Mouse (Mus musculus) thymus, adult 2 months (tissue): ENCODE results near the gene Eaf1. TPM values are rescaled to one million over a fixed set of nuclear protein-coding genes. Genes with fewer than 3 reads are reported as not detected.
A peak's percentile ranks its signal among the peaks of the same experiment; 100 is the strongest.
"Not testable (repeated sequence)": the region's sequence is repeated elsewhere in the genome, so short reads cannot be mapped to it uniquely, and the experiment has no call there.

Experiments
- DNase-seq: peaks from one replicate; pipeline ENCODE4 v3.0.0; 2021
- H3K27ac ChIP-seq: fragments of 200-500 bp; 2 replicates; pipeline ENCODE4 v1.5.1; 2012; ENCODE audit warnings: low read length, control low read depth; ENCODE audit not compliant: control insufficient read depth, insufficient read depth
- H3K27me3 ChIP-seq: fragments of 200-500 bp; 2 replicates; pipeline ENCODE4 v1.6.1; 2012; ENCODE audit warnings: mild to moderate bottlenecking, low read length, moderate library complexity, mixed read lengths; ENCODE audit not compliant: control insufficient read depth, insufficient read depth
- H3K36me3 ChIP-seq: fragments of 200-500 bp; 2 replicates; pipeline ENCODE4 v1.6.1; 2012; ENCODE audit warnings: mild to moderate bottlenecking, low read length, moderate library complexity; ENCODE audit not compliant: control insufficient read depth, insufficient read depth
- H3K4me1 ChIP-seq: fragments of 200-500 bp; replicated peaks from 2 replicates; pipeline ENCODE4 v1.6.1; 2012; ENCODE audit warnings: low read length; ENCODE audit not compliant: control insufficient read depth, insufficient read depth
- H3K4me3 ChIP-seq: fragments of 200-500 bp; 2 replicates; pipeline ENCODE4 v1.5.1; 2012; ENCODE audit warnings: mild to moderate bottlenecking, low read length, control low read depth, moderate library complexity; ENCODE audit not compliant: control insufficient read depth, insufficient read depth
- CTCF ChIP-seq: fragments of 200-500 bp; IDR thresholded peaks from 2 replicates; pipeline ENCODE4 v1.5.1; 2012; ENCODE audit warnings: mild to moderate bottlenecking, control low read depth, low read length, moderate library complexity, borderline replicate concordance; ENCODE audit not compliant: control insufficient read depth, poor library complexity, insufficient read depth; ENCODE audit errors: extremely low read depth
- POLR2A ChIP-seq: fragments of 200-500 bp; IDR thresholded peaks from 2 replicates; pipeline ENCODE4 v1.6.1; 2012; ENCODE audit warnings: mild to moderate bottlenecking, low read length, control low read depth, moderate library complexity; ENCODE audit not compliant: control insufficient read depth, poor library complexity, insufficient read depth; ENCODE audit errors: extremely low read depth
- WGBS: fragments of 180-500 bp; shearing (Covaris S2); methylation state at CpG from one replicate; pipeline ENCODE4 v1.1.7; 2018; 5-methylcytosine and 5-hydroxymethylcytosine counted together
- polyA plus RNA-seq: library from polyadenylated mRNA; depleted of rRNA; stranded (reverse); fragments of >200 nt; gene quantifications from 2 replicates; pipeline ENCODE4 v1.2.3, GENCODE M21; 2012; rRNA removed

Eaf1 gene
- 140 and 151 TPM in 2 replicates for polyA plus RNA-seq

GRCm38 (mm10) chr14:31494349-31494974 lies at the start of gene Eaf1:
Eaf1 (plus strand) TSS chr14:31494399.
- peak; percentile 54 for DNase-seq
- Histone ChIP-seq H3K27me3 (no peaks in the 10 kb centered on the region), H3K4me1 (peaks cover 17% of the 10 kb centered on the region), H3K4me3 (peak within 1 kb of the TSS; percentile 96), H3K36me3 (peaks cover 19% of the 10 kb centered on the region; the same call in 1 of the 2 replicates), H3K27ac (peak within 1 kb of the TSS; percentile 65)
- under 1% methylated on average over 37 of the region's 37 CpGs for WGBS
- TF ChIP-seq POLR2A (no peak), CTCF (no peak)

GRCm38 (mm10) chr14:31448994-31449393 lies 45.2 kb upstream of the Eaf1 start:
- no peak overlapping the region for H3K4me3 ChIP-seq
- H3K36me3 ChIP-seq = no peaks in the 10 kb centered on the region
- no peaks in the 10 kb centered on the region for H3K4me1 ChIP-seq
- H3K27me3 ChIP-seq = no peaks in the 10 kb centered on the region
- WGBS = 84% methylated on average over 5 of the region's 5 CpGs
- DNase-seq = no peak
- TF ChIP-seq POLR2A (no peak), CTCF (no peak)
- no peak overlapping the region for H3K27ac ChIP-seq

GRCm38 (mm10) chr14:31453946-31454345 lies 40.3 kb upstream of the Eaf1 start:
- not testable (repeated sequence) for DNase-seq, H3K27me3 ChIP-seq, H3K4me1 ChIP-seq, H3K27ac ChIP-seq, H3K4me3 ChIP-seq, H3K36me3 ChIP-seq
- WGBS = 94% methylated on average over 12 of the region's 12 CpGs

- Histone ChIP-seq H3K4me3 (no peak overlapping the region), H3K27ac (no peak overlapping the region), H3K4me1 (no peaks in the 10 kb centered on the region), H3K36me3 (no peaks in the 10 kb centered on the region), H3K27me3 (no peaks in the 10 kb centered on the region)
- WGBS = 95% methylated on average over 8 of the region's 8 CpGs
- peak; percentile 14 for DNase-seq
- no peak for TF ChIP-seq CTCF
- TF ChIP-seq POLR2A = no peak
These were observed 39.2 kb upstream of the Eaf1 start for GRCm38 (mm10) chr14:31454849-31455566.

- 91% methylated on average over 6 of the region's 6 CpGs for WGBS
These were observed 38.0 kb upstream of the Eaf1 start for GRCm38 (mm10) chr14:31456064-31456721.

GRCm38 (mm10) chr14:31458006-31458405 lies 36.2 kb upstream of the Eaf1 start:
- Histone ChIP-seq H3K36me3 (no peaks in the 10 kb centered on the region), H3K4me3 (no peak overlapping the region), H3K27ac (no peak overlapping the region), H3K4me1 (no peaks in the 10 kb centered on the region), H3K27me3 (no peaks in the 10 kb centered on the region)
- 96% methylated on average over 12 of the region's 12 CpGs for WGBS
- no peak for TF ChIP-seq POLR2A
- TF ChIP-seq CTCF = no peak
- DNase-seq = no peak

More at GRCm38 (mm10) chr14:31456064-31456721, 38.0 kb upstream of the Eaf1 start:
- H3K27me3 ChIP-seq = no peaks in the 10 kb centered on the region
- no peak for DNase-seq
- H3K36me3 ChIP-seq = no peaks in the 10 kb centered on the region
- TF ChIP-seq POLR2A = no peak
- TF ChIP-seq CTCF = no peak
- H3K4me3 ChIP-seq = no peak overlapping the region
- no peaks in the 10 kb centered on the region for H3K4me1 ChIP-seq
- no peak overlapping the region for H3K27ac ChIP-seq

- H3K27ac ChIP-seq, H3K4me1 ChIP-seq, DNase-seq, H3K36me3 ChIP-seq, H3K27me3 ChIP-seq, H3K4me3 ChIP-seq: not testable (repeated sequence)
- WGBS = 84% methylated on average over 5 of the region's 5 CpGs
These were observed 32.0 kb upstream of the Eaf1 start for GRCm38 (mm10) chr14:31462226-31462625.
